Mouse (Mus musculus): ENCODE measurements around the gene Rap1gap. TPM values are rescaled to one million over a fixed set of nuclear protein-coding genes. Genes with fewer than 3 reads are reported as not detected.

The Rap1gap gene
- polyA plus RNA-seq, 1 experiment from 2014 or later: 3.9 TPM

DNA sequence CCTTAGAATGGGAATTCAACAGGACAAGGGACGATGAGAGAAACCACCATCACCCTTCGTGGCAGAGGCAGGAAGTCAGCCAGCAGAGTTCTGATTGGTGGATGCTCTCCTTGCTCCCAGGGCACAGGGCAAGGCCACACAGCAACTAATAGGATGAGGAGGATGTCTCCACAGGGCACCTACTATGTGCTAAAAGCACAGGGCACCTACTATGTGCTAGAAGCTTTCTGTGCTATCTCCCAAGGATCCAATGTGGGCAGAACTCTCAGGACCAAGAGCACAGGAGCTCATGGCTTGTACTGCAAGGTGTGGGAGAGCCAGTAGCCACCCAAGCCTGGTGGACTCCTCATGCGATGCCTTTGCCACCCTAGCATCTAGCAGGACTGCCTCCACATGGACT is 107.2 kb downstream of the Rap1gap start:
- no peaks in the 10 kb centered on the region for H3K9me3 ChIP-seq (ENCODE audit: control insufficient read depth, low read length)
- H3K27me3 ChIP-seq (ENCODE audit: control insufficient read depth, insufficient read depth, low read length): no peaks in the 10 kb centered on the region; the same call in 1 of the 2 replicates
- H3K36me3 ChIP-seq (ENCODE audit: control insufficient read depth, insufficient read depth, low read length): no peaks in the 10 kb centered on the region
- ATAC-seq (ENCODE audit: insufficient number of reproducible peaks, insufficient read depth, low FRiP score, low read depth): no peak
- no peak overlapping the region for H3K27ac ChIP-seq (replicated peaks in 1 of 2; ENCODE audit: control insufficient read depth in 1 of 2, insufficient read depth in 1 of 2, low read depth in 2 of 2, low read length in 2 of 2)
- no peak overlapping the region for H3K4me3 ChIP-seq (ENCODE audit: control insufficient read depth in 1 of 2, insufficient read depth in 1 of 2, low read depth in 1 of 2, low read length in 2 of 2)
- no peak overlapping the region for H3K4me2 ChIP-seq (ENCODE audit: low read length)
- 63% methylated on average over 3 of the region's 3 CpGs for WGBS
- peaks cover 0 to 6% of the 10 kb centered on the region in 2 experiments; a peak in 2 of 4 replicates for H3K4me1 ChIP-seq (ENCODE audit: control insufficient read depth in 2 of 2, insufficient read depth in 2 of 2, low read length in 2 of 2)
- H3K9ac ChIP-seq (ENCODE audit: low read length): no peak overlapping the region

DNA sequence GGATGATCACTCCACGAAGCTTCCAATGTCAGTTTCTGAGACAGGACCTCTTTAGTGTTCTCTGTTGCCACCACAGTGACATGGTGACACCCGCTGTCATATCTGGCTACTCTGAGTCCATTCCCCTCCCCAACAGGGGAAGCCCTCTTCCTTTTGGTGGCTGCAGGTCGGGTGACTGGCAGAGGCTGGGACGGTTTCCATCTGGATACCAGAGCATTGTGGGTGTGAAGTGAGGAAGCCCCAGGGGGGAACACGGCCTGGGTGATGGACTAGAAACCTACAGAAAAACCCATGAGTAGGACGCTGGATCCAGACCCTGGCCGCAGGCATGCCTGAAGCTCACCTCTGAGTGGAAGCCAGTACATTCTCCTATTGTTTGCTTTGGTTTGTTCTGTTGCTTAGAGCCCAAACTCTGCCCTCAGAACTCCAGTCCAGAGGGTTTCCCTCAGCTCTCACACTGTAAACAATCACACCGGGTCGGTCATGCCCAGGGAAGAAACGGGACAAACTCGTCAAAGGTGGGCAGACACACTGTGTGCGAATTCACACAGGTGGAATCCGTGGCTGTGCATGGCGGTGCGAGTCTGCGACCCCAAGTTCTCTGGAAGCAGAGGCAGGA is 108.0 kb downstream of the Rap1gap start:
- H3K27ac ChIP-seq (replicated peaks in 1 of 2; ENCODE audit: control insufficient read depth in 1 of 2, insufficient read depth in 1 of 2, low read depth in 2 of 2, low read length in 2 of 2): no peak overlapping the region
- ATAC-seq (ENCODE audit: insufficient number of reproducible peaks, insufficient read depth, low FRiP score, low read depth): no peak
- H3K4me3 ChIP-seq (ENCODE audit: control insufficient read depth in 1 of 2, insufficient read depth in 1 of 2, low read depth in 1 of 2, low read length in 2 of 2): no peak overlapping the region
- no peaks in the 10 kb centered on the region for H3K36me3 ChIP-seq (ENCODE audit: control insufficient read depth, insufficient read depth, low read length)
- no peaks in the 10 kb centered on the region for H3K9me3 ChIP-seq (ENCODE audit: control insufficient read depth, low read length)
- 79% methylated on average over 16 of the region's 16 CpGs for WGBS
- H3K27me3 ChIP-seq (ENCODE audit: control insufficient read depth, insufficient read depth, low read length): no peaks in the 10 kb centered on the region; the same call in 1 of the 2 replicates
- no peak overlapping the region for H3K9ac ChIP-seq (ENCODE audit: low read length)
- H3K4me2 ChIP-seq (ENCODE audit: low read length): no peak overlapping the region
- H3K4me1 ChIP-seq (ENCODE audit: control insufficient read depth in 2 of 2, insufficient read depth in 2 of 2, low read length in 2 of 2): peaks cover 0 to 6% of the 10 kb centered on the region in 2 experiments; a peak in 2 of 4 replicates

DNA sequence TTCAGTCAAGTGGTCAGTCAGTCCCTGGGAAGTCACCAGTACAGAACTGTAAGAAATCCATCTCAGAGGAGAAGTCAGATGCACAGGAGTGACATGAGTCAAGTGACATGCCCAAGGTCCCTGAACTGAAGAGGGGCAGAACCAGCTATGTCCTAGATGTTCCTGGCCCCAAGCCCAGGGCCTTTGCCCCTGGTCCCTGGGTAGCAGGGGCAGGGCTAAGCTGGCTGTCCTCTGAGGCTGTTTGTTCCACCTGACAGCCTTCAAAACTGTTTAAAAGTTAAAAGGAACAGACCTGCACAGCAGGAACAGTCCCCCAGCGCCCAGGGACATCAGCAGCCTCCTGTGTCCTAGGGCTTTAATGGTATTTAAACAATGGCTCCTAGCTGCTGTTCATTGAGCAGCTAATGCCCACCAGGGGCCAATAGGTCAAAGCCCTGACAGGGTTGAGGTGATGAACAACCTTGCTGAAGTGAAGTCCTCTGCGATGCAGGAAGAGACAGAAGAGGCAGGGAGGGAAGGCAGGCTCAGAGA is 108.9 kb downstream of the Rap1gap start:
- Histone ChIP-seq H3K27ac (replicated peaks in 1 of 2; ENCODE audit: control insufficient read depth in 1 of 2, insufficient read depth in 1 of 2, low read depth in 2 of 2, low read length in 2 of 2) (no peak overlapping the region), H3K36me3 (ENCODE audit: control insufficient read depth, insufficient read depth, low read length) (no peaks in the 10 kb centered on the region), H3K9ac (ENCODE audit: low read length) (no peak overlapping the region), H3K4me2 (ENCODE audit: low read length) (no peak overlapping the region), H3K4me3 (ENCODE audit: control insufficient read depth in 1 of 2, insufficient read depth in 1 of 2, low read depth in 1 of 2, low read length in 2 of 2) (no peak overlapping the region), H3K9me3 (ENCODE audit: control insufficient read depth, low read length) (no peaks in the 10 kb centered on the region), H3K27me3 (ENCODE audit: control insufficient read depth, insufficient read depth, low read length) (no peaks in the 10 kb centered on the region; the same call in 1 of the 2 replicates), H3K4me1 (ENCODE audit: control insufficient read depth in 2 of 2, insufficient read depth in 2 of 2, low read length in 2 of 2) (peaks cover 0 to 6% of the 10 kb centered on the region in 2 experiments; a peak in 2 of 4 replicates)
- ATAC-seq (ENCODE audit: insufficient number of reproducible peaks, insufficient read depth, low FRiP score, low read depth): no peak
- WGBS: 43% methylated on average over 2 of the region's 2 CpGs

DNA sequence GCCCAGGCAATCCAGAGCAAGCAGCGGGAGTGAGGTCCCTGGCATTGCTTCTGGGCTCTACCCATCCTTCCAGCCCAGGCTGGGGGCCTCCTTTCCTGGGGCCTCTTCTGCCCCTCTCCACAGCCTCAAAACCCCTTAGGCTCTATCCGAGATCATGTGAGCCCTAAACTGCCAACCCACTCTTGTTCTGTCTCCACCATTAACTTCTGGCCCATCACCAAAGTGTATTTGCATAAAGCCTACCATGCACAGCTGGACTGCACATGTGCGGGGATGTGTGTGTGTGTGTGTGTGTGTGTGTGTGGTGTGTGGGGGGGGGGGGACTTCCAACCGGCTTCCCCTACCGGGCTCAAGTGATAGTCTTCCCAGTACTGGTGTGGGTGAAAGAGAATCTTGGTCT is 109.5 kb downstream of the Rap1gap start:
- no peaks in the 10 kb centered on the region for H3K36me3 ChIP-seq (ENCODE audit: control insufficient read depth, insufficient read depth, low read length)
- no peaks in the 10 kb centered on the region for H3K9me3 ChIP-seq (ENCODE audit: control insufficient read depth, low read length)
- no peaks in the 10 kb centered on the region; the same call in 1 of the 2 replicates for H3K27me3 ChIP-seq (ENCODE audit: control insufficient read depth, insufficient read depth, low read length)
- WGBS: 72% methylated on average over 5 of the region's 5 CpGs
- no peak overlapping the region for H3K4me2 ChIP-seq (ENCODE audit: low read length)
- peaks cover 0 to 6% of the 10 kb centered on the region in 2 experiments; a peak in 2 of 4 replicates for H3K4me1 ChIP-seq (ENCODE audit: control insufficient read depth in 2 of 2, insufficient read depth in 2 of 2, low read length in 2 of 2)
- no peak overlapping the region for H3K9ac ChIP-seq (ENCODE audit: low read length)
- H3K4me3 ChIP-seq (ENCODE audit: control insufficient read depth in 1 of 2, insufficient read depth in 1 of 2, low read depth in 1 of 2, low read length in 2 of 2): no peak overlapping the region
- ATAC-seq (ENCODE audit: insufficient number of reproducible peaks, insufficient read depth, low FRiP score, low read depth): no peak
- H3K27ac ChIP-seq (replicated peaks in 1 of 2; ENCODE audit: control insufficient read depth in 1 of 2, insufficient read depth in 1 of 2, low read depth in 2 of 2, low read length in 2 of 2): no peak overlapping the region

DNA sequence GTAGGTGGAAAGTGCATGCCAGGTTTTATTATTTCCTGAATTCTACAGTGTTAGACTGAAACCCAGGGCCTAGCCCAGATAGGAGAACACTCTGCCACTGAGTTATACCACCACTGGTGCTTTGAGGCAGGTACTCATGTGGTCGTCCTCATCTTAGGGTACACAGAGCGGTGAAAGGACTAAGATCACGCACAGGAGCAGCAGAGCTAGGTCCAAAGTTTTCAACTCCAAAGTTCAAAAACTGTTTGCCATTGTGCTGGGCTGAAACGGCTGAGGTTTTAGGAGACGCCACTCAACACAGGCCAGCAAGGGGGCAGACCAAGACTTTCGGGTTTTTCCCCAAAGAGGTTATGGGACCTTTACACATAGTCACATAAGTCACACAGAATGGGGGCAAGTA is 110.0 kb downstream of the Rap1gap start:
- Histone ChIP-seq H3K36me3 (ENCODE audit: control insufficient read depth, insufficient read depth, low read length) (no peaks in the 10 kb centered on the region), H3K4me3 (ENCODE audit: control insufficient read depth in 1 of 2, insufficient read depth in 1 of 2, low read depth in 1 of 2, low read length in 2 of 2) (no peak overlapping the region), H3K27me3 (ENCODE audit: control insufficient read depth, insufficient read depth, low read length) (no peaks in the 10 kb centered on the region; the same call in 1 of the 2 replicates), H3K4me2 (ENCODE audit: low read length) (no peak overlapping the region), H3K9me3 (ENCODE audit: control insufficient read depth, low read length) (no peaks in the 10 kb centered on the region), H3K4me1 (ENCODE audit: control insufficient read depth in 2 of 2, insufficient read depth in 2 of 2, low read length in 2 of 2) (peaks cover 0 to 6% of the 10 kb centered on the region in 2 experiments; a peak in 2 of 4 replicates), H3K27ac (replicated peaks in 1 of 2; ENCODE audit: control insufficient read depth in 1 of 2, insufficient read depth in 1 of 2, low read depth in 2 of 2, low read length in 2 of 2) (no peak overlapping the region), H3K9ac (ENCODE audit: low read length) (no peak overlapping the region)
- WGBS: 87% methylated on average over 6 of the region's 6 CpGs
- no peak for ATAC-seq (ENCODE audit: insufficient number of reproducible peaks, insufficient read depth, low FRiP score, low read depth)

DNA sequence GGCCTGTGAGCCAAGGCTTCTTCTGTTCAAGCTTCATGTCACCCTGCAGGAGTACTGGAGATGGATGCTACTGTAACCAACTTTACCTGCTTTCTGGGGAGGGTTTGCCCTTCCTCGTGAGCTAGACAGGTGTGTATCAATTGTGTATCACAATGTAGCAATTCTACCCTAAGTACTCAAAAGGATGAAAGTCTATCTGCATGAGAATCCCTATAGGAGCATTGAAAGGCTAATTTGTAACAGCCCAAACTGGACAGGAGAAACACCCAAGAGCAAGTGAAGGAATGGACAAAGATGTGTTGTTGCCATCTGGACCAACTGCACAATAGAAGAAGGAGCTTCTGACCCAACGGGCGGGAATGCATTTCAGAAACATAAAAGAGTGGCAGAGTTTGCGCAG is 113.3 kb downstream of the Rap1gap start:
- no peak for ATAC-seq (ENCODE audit: insufficient number of reproducible peaks, insufficient read depth, low FRiP score, low read depth)
- H3K4me2 ChIP-seq (ENCODE audit: low read length): no peak overlapping the region
- 90% methylated on average over 4 of the region's 4 CpGs for WGBS

DNA sequence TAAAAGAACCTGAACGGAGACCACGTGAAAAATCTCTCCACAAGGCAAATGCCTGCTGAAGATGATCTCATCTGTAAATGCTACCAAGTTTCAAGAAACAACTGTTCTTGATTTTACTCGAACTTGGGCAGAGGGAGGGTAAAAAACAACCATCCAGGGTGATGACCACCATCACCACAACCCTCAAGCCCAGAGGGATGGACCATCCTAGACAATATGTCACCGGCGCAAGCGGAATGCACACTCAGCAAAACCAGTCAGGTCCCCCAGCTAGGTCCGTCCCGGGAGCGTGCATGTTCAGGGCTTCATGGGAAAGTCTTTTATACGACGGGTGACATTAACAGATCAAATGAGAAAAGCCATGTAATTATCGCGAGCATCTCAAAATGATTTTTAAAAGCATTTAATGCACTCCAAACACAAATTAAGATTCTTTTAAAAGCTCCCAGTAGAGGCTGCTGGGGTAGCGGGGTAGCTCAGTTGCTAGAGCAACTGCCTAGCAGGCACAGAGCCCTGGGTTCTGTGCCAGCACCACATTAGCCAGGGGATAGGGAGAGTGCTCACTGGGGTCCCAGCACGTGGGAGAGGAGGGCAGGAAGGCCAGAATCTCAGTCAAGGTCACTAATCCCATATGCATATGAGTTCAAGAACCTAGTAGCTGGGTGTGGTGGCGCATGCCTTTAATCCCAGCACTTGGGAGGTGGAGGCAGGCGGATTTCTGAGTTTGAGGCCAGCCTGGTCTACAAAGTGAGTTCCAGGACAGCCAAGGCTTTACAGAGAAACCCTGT is 114.1 kb downstream of the Rap1gap start:
- H3K4me2 ChIP-seq (ENCODE audit: low read length): no peak overlapping the region
- ATAC-seq (ENCODE audit: insufficient number of reproducible peaks, insufficient read depth, low FRiP score, low read depth): no peak
- H3K9me3 ChIP-seq (ENCODE audit: control insufficient read depth, low read length): no peaks in the 10 kb centered on the region
- H3K4me3 ChIP-seq (ENCODE audit: control insufficient read depth in 1 of 2, insufficient read depth in 1 of 2, low read depth in 1 of 2, low read length in 2 of 2): no peak overlapping the region
- WGBS: 78% methylated on average over 17 of the region's 17 CpGs
- H3K36me3 ChIP-seq (ENCODE audit: control insufficient read depth, insufficient read depth, low read length): no peaks in the 10 kb centered on the region
- H3K4me1 ChIP-seq (ENCODE audit: control insufficient read depth in 2 of 2, insufficient read depth in 2 of 2, low read length in 2 of 2): peaks cover 2% of the 10 kb centered on the region in 2 experiments
- no peak overlapping the region for H3K27ac ChIP-seq (replicated peaks in 1 of 2; ENCODE audit: control insufficient read depth in 1 of 2, insufficient read depth in 1 of 2, low read depth in 2 of 2, low read length in 2 of 2)
- H3K9ac ChIP-seq (ENCODE audit: low read length): no peak overlapping the region
- no peaks in the 10 kb centered on the region for H3K27me3 ChIP-seq (ENCODE audit: control insufficient read depth, insufficient read depth, low read length)

More for the DNA sequence above, 113.3 kb downstream of the Rap1gap start:
- H3K4me3 ChIP-seq (ENCODE audit: control insufficient read depth in 1 of 2, insufficient read depth in 1 of 2, low read depth in 1 of 2, low read length in 2 of 2): no peak overlapping the region
- no peaks in the 10 kb centered on the region for H3K27me3 ChIP-seq (ENCODE audit: control insufficient read depth, insufficient read depth, low read length)
- no peak overlapping the region for H3K9ac ChIP-seq (ENCODE audit: low read length)
- H3K9me3 ChIP-seq (ENCODE audit: control insufficient read depth, low read length): no peaks in the 10 kb centered on the region
- H3K36me3 ChIP-seq (ENCODE audit: control insufficient read depth, insufficient read depth, low read length): no peaks in the 10 kb centered on the region
- H3K27ac ChIP-seq (replicated peaks in 1 of 2; ENCODE audit: control insufficient read depth in 1 of 2, insufficient read depth in 1 of 2, low read depth in 2 of 2, low read length in 2 of 2): no peak overlapping the region
- no peaks in the 10 kb centered on the region for H3K4me1 ChIP-seq (ENCODE audit: control insufficient read depth in 2 of 2, insufficient read depth in 2 of 2, low read length in 2 of 2)

Data from heart, embryonic 14.5 days (tissue).